Mouse (Mus musculus) hindbrain, postnatal 0 days (tissue): ENCODE measurements around the gene Bivm. TPM values are rescaled to one million over a fixed set of nuclear protein-coding genes. Genes with fewer than 3 reads are reported as not detected.

ENCODE experiments used
- ATAC-seq: fragments of 200-750 bp; cut with Nextera tagmentation; 2 replicates; pipeline ENCODE4 v1.8.0; 2017; ENCODE audit warnings: mild to moderate bottlenecking, moderate TSS enrichment, moderate library complexity
- DNase-seq: peaks from one replicate; pipeline ENCODE4 v3.0.0-alpha.2; 2015; ENCODE audit warnings: low spot score
- H3K27ac ChIP-seq: fragments of 300-500 bp; sonication (generic); 2 replicates; pipeline ENCODE4 v1.5.1; 2014; ENCODE audit warnings: mild to moderate bottlenecking
- H3K27me3 ChIP-seq: fragments of 300-500 bp; sonication (generic); 2 replicates; pipeline ENCODE4 v1.6.1; 2014; ENCODE audit warnings: low read length, mixed read lengths; ENCODE audit not compliant: insufficient read depth
- H3K36me3 ChIP-seq: fragments of 300-500 bp; sonication (generic); 2 replicates; pipeline ENCODE4 v1.6.1; 2014; ENCODE audit warnings: low read length, mixed read lengths; ENCODE audit not compliant: insufficient read depth
- H3K4me1 ChIP-seq: fragments of 300-500 bp; sonication (generic); 2 replicates; pipeline ENCODE4 v1.6.1; 2014; ENCODE audit warnings: antibody characterized with exemption, low read length, mixed read lengths; ENCODE audit not compliant: insufficient read depth
- H3K4me2 ChIP-seq: fragments of 300-500 bp; sonication (generic); 2 replicates; pipeline ENCODE4 v1.6.1; 2014; ENCODE audit warnings: low read depth, mild to moderate bottlenecking, low read length, moderate library complexity, mixed read lengths
- H3K4me3 ChIP-seq: fragments of 300-500 bp; sonication (generic); 2 replicates; pipeline ENCODE4 v1.5.1; 2014; ENCODE audit warnings: low read length
- H3K9ac ChIP-seq: fragments of 300-500 bp; sonication (generic); replicated peaks from 2 replicates; pipeline ENCODE4 v1.6.1; 2014; ENCODE audit warnings: mild to moderate bottlenecking, low read length, moderate library complexity, mixed read lengths
- H3K9me3 ChIP-seq: fragments of 300-500 bp; sonication (generic); 2 replicates; pipeline ENCODE4 v1.6.1; 2016; ENCODE audit warnings: low read length, mixed read lengths
- CTCF ChIP-seq: IDR thresholded peaks from 2 replicates; pipeline ENCODE4 v1.5.1; 2016; ENCODE audit warnings: antibody characterized with exemption, control low read depth, low read depth
- WGBS: fragments of 180-500 bp; shearing (Covaris S2); extraction: QIAGEN DNeasy Blood & Tissue Kit; methylation state at CpG from one replicate; pipeline ENCODE4 v1.1.7; 2014; 5-methylcytosine and 5-hydroxymethylcytosine counted together
- polyA plus RNA-seq: library from polyadenylated mRNA; unstranded; fragments of >200 nt; fragmentation: Nextera tagmentation; extraction: Ambion mirVana; gene quantifications from 2 replicates; pipeline ENCODE4 v1.2.1, GENCODE M21; 2015
- total RNA-seq: library from RNA; depleted of rRNA; stranded (reverse); fragments of >200 nt; gene quantifications from 2 replicates; pipeline ENCODE4 v1.2.3, GENCODE M21; 2014; rRNA removed

The Bivm gene
- 28.0 and 30.0 TPM in 2 replicates for total RNA-seq
- polyA plus RNA-seq, result 20.9 and 21.3 TPM in 2 replicates

DNA sequence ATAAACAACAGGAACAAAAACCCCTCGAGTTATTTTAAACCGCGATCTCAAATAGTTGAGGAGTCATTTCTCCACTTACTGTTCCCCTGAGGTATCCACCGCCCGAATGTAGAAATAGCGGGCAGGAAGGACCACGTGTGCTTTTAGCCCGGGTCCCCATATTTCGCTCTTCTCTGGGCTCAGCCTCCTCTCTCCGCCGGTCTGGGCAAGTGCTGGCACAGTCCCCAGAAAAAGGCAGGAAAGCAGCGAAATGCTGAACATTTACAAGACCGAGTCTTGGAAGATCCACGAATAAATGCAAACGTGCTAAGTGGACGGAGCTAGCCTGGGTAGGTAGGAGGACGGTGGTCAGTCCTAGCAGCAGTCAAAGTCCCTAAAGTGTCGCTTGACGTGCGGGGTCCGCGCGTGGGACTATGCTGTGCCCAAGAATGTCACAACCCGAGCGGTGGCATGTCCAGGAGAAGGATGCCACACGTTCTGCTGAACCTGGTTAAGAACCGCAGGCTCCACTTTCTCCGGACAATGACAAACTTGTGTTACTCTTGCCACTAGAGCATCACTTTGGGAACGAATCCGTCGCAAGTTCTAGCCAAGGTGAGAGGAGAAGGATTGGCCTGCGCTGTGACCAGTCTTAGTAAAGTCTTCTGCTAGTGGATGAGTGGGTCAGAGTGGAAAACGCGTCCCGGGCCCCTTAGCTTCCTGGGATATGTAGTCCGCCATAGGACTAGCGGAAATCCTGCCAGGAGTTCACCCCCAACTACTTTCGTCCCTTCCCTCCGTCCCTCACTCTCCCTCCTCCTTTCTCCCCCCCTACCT lies at the start of gene Bivm, which contains the start of gene Kdelc1:
Gene Bivm, plus strand, starts transcription at position 719 of the 816 bp plus-strand sequence.
Gene Kdelc1, minus strand, starts transcription at position 570 of the 816 bp plus-strand sequence.
- Histone ChIP-seq H3K4me1 (peaks cover 8% of the 10 kb centered on the region), H3K27ac (peak within 1 kb of the TSS; percentile 90), H3K36me3 (0 out of 2 replicates have a peak, but pooled peaks cover 5% of the 10 kb centered on the region), H3K4me3 (peak within 1 kb of the TSS; percentile 81), H3K27me3 (no peaks in the 10 kb centered on the region), H3K9me3 (no peaks in the 10 kb centered on the region), H3K4me2 (peak within 1 kb of the TSS; percentile 94), H3K9ac (peak within 1 kb of the TSS; percentile 67)
- TF ChIP-seq CTCF, result peak; percentile 22; the same call in 1 of the 2 replicates
- WGBS, result under 1% methylated on average over 39 of the region's 39 CpGs
- ATAC-seq (peak; percentile 98), DNase-seq (peak; percentile 97)

- Histone ChIP-seq H3K4me1 (no peaks in the 10 kb centered on the region), H3K27me3 (no peaks in the 10 kb centered on the region), H3K36me3 (peaks cover 8% of the 10 kb centered on the region; the same call in 1 of the 2 replicates), H3K4me3 (peak overlapping the region; percentile 92), H3K9ac (peak overlapping the region; percentile 72), H3K9me3 (no peaks in the 10 kb centered on the region), H3K4me2 (peak overlapping the region; percentile 66), H3K27ac (peak overlapping the region; percentile 80)
- no peak for TF ChIP-seq CTCF
- WGBS, result under 1% methylated on average over 55 of the region's 55 CpGs
- DNase-seq (peak; percentile 46), ATAC-seq (peak; percentile 82)
These were observed 17.1 kb upstream of the Bivm start for GRCm38 (mm10) chr1:44101448-44102225.

DNA sequence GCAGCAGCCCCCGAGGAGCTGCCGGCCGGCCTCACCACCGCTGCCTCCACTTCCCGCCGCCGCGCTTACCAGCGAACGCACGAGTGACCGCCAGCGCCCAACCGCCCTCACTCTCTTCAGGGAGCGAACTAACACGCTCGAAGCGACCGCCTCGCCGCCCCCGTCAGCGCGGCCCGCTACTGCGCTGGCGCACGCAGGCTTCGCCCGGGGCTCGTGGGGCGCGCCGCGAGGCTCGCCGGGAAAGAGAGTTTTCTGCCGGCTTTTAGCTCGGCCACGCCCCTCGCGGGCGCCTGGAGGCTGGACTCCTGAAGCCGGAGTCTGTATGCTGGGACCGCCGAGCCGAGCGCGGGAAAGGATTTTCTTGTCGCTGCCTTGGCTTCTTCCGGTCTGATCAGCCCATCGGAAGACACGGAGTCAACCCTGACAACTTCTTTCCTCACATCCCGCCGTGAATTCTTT lies 16.5 kb upstream of the Bivm start, which contains the start of gene Tex30:
Gene Tex30, minus strand, starts transcription at position 183 of the 459 bp plus-strand sequence.
- under 1% methylated on average over 54 of the region's 55 CpGs for WGBS
- Histone ChIP-seq H3K27ac (peak within 1 kb of the TSS; percentile 80), H3K9ac (peak within 1 kb of the TSS; percentile 72), H3K4me2 (peak within 1 kb of the TSS; percentile 66), H3K9me3 (no peaks in the 10 kb centered on the region), H3K4me1 (no peaks in the 10 kb centered on the region), H3K27me3 (no peaks in the 10 kb centered on the region), H3K4me3 (peak within 1 kb of the TSS; percentile 92), H3K36me3 (peaks cover 10% of the 10 kb centered on the region; the same call in 1 of the 2 replicates)
- peak; percentile 98 for ATAC-seq
- peak; percentile 99 for DNase-seq
- no peak for TF ChIP-seq CTCF

- Histone ChIP-seq H3K36me3 (peaks cover 10% of the 10 kb centered on the region), H3K4me1 (no peaks in the 10 kb centered on the region), H3K27me3 (no peaks in the 10 kb centered on the region), H3K4me2 (peak overlapping the region; percentile 66), H3K9ac (0 out of 2 replicates have a peak overlapping the region, but pooled peaks have one; percentile 72), H3K4me3 (peak overlapping the region; percentile 92), H3K27ac (no peak overlapping the region), H3K9me3 (no peaks in the 10 kb centered on the region)
- TF ChIP-seq CTCF, result no peak
- DNase-seq (no peak), ATAC-seq (no peak)
- WGBS, result 11% methylated on average over 5 of the region's 5 CpGs
These were observed 15.8 kb upstream of the Bivm start for GRCm38 (mm10) chr1:44102939-44103338.

DNA sequence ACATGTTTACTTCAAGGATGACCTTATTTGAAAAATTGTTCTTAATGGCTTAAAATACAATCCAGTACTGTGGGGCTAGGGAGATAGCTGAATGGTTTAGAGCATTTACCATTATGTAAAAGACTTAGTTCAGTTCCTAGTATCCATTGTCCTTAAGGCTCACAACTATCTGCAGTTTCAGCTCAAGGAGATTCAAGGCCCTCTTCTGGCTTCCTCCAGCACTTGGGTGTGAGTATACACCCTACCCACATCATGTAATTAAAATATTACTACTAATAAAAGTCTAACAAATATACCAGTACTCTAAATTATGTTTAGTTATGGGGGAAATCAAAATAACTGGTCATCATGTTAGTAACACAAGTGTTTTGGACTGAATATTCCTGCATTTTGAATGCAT lies 1.2 kb upstream of the Bivm start:
- no peaks in the 10 kb centered on the region for H3K27me3 ChIP-seq
- H3K4me1 ChIP-seq, result peaks cover 8% of the 10 kb centered on the region
- no peak for DNase-seq
- H3K9me3 ChIP-seq, result no peaks in the 10 kb centered on the region
- TF ChIP-seq CTCF, result no peak
- H3K27ac ChIP-seq, result no peak overlapping the region
- no peak for ATAC-seq
- peak overlapping the region; percentile 94 for H3K4me2 ChIP-seq
- peak overlapping the region; percentile 81 for H3K4me3 ChIP-seq
- no peak overlapping the region for H3K9ac ChIP-seq
- H3K36me3 ChIP-seq, result peaks cover 14% of the 10 kb centered on the region; the same call in 1 of the 2 replicates
